Mouse (Mus musculus) splenic B cell, adult 2 months (primary cell): ENCODE results near the gene Olfr1450.
"Not testable (repeated sequence)": the region's sequence is repeated elsewhere in the genome, so short reads cannot be mapped to it uniquely, and the experiment has no call there.

Experiments used
- DNase-seq: peaks from one replicate; pipeline ENCODE4 v3.0.0-alpha.2; 2011; ENCODE audit warnings: low read depth, low spot score
- H3K27me3 ChIP-seq: 2 replicates; pipeline ENCODE4 v1.6.1; 2012; ENCODE audit warnings: mild to moderate bottlenecking, low read length, moderate library complexity, mixed read lengths; ENCODE audit not compliant: control insufficient read depth, poor library complexity, insufficient read depth, severe bottlenecking
- H3K36me3 ChIP-seq: 2 replicates; pipeline ENCODE4 v1.6.1; 2012; ENCODE audit warnings: mild to moderate bottlenecking, low read length, moderate library complexity, mixed read lengths; ENCODE audit not compliant: control insufficient read depth, poor library complexity, insufficient read depth, severe bottlenecking

Gene Olfr1450

GRCm38 (mm10) chr19:12949958-12950357, at the start of gene Olfr1450:
Gene Olfr1450 (plus strand): TSS chr19:12950258.
- no peak for DNase-seq
- Histone ChIP-seq H3K36me3 (no peaks in the 10 kb centered on the region), H3K27me3 (no peaks in the 10 kb centered on the region)

- no peak for DNase-seq
Measured at GRCm38 (mm10) chr19:12903643-12904042, 46.4 kb upstream of the Olfr1450 start, which contains the start of gene Olfr1447. Gene Olfr1447 (minus strand): TSS chr19:12903743.

GRCm38 (mm10) chr19:12924319-12924718, 25.7 kb upstream of the Olfr1450 start, which contains the start of gene Olfr1448:
Gene Olfr1448 (minus strand): TSS chr19:12924419.
- no peak for DNase-seq
- no peaks in the 10 kb centered on the region for H3K27me3 ChIP-seq
- no peaks in the 10 kb centered on the region for H3K36me3 ChIP-seq

More at GRCm38 (mm10) chr19:12903643-12904042, 46.4 kb upstream of the Olfr1450 start, which contains the start of gene Olfr1447:
- no peaks in the 10 kb centered on the region for H3K27me3 ChIP-seq
- H3K36me3 ChIP-seq, result no peaks in the 10 kb centered on the region

- H3K27me3 ChIP-seq, result no peaks in the 10 kb centered on the region
- H3K36me3 ChIP-seq, result no peaks in the 10 kb centered on the region
- DNase-seq, result no peak
Measured at GRCm38 (mm10) chr19:12930540-12930939, 19.5 kb upstream of the Olfr1450 start, which contains the start of gene Olfr1449. Gene Olfr1449 (plus strand): TSS chr19:12930840.

- DNase-seq, H3K36me3 ChIP-seq, H3K27me3 ChIP-seq: not testable (repeated sequence)
Measured at GRCm38 (mm10) chr19:12970082-12970481, 20.0 kb downstream of the Olfr1450 start.

- H3K27me3 ChIP-seq, DNase-seq, H3K36me3 ChIP-seq: not testable (repeated sequence)
Measured at GRCm38 (mm10) chr19:12992316-12992715, 42.3 kb downstream of the Olfr1450 start.

- Histone ChIP-seq H3K36me3 (no peaks in the 10 kb centered on the region), H3K27me3 (no peaks in the 10 kb centered on the region)
- no peak for DNase-seq
Measured at GRCm38 (mm10) chr19:12994714-12995113, 44.7 kb downstream of the Olfr1450 start, which contains the start of gene Olfr1451. Gene Olfr1451 (plus strand): TSS chr19:12995014.
